Mouse (Mus musculus): Measurements from ENCODE around the gene Itpr2. TPM values are rescaled to one million over a fixed set of nuclear protein-coding genes. Genes with fewer than 3 reads are reported as not detected.

The Itpr2 gene
- polyA plus RNA-seq, 1 experiment from 2014 or later = 12.2 TPM

- 0 out of 2 replicates have a peak, but pooled peaks cover 3% of the 10 kb centered on the region for H3K4me1 ChIP-seq
- H3K4me2 ChIP-seq = no peak overlapping the region
- H3K27me3 ChIP-seq (replicated peaks) = no peaks in the 10 kb centered on the region
- H3K27ac ChIP-seq = 0 out of 2 replicates have a peak overlapping the region, but pooled peaks have one; percentile 2
- 0 out of 2 replicates have a peak, but pooled peaks cover 4% of the 10 kb centered on the region for H3K36me3 ChIP-seq
- H3K9ac ChIP-seq = no peak overlapping the region
- 44% methylated on average over 23 of the region's 23 CpGs for WGBS
- peak; percentile 70 for ATAC-seq (ENCODE audit: insufficient read depth, low FRiP score, low read depth)
- no peak overlapping the region for H3K4me3 ChIP-seq (replicated peaks)
- no peaks in the 10 kb centered on the region for H3K9me3 ChIP-seq
Measured at GRCm38 (mm10) chr6:146221371-146222336, 280.4 kb downstream of the Itpr2 start.

- H3K27ac ChIP-seq = no peak overlapping the region
- no peaks in the 10 kb centered on the region for H3K27me3 ChIP-seq (replicated peaks)
- H3K9ac ChIP-seq = no peak overlapping the region
- no peak for ATAC-seq (ENCODE audit: insufficient read depth, low FRiP score, low read depth)
- WGBS = 75% methylated on average over 5 of the region's 5 CpGs
- no peaks in the 10 kb centered on the region for H3K9me3 ChIP-seq
- 0 out of 2 replicates have a peak, but pooled peaks cover 3% of the 10 kb centered on the region for H3K4me1 ChIP-seq
- H3K4me3 ChIP-seq (replicated peaks) = no peak overlapping the region
- H3K36me3 ChIP-seq = 0 out of 2 replicates have a peak, but pooled peaks cover 4% of the 10 kb centered on the region
- no peak overlapping the region for H3K4me2 ChIP-seq
Measured at GRCm38 (mm10) chr6:146220071-146220470, 282.0 kb downstream of the Itpr2 start.

GRCm38 (mm10) chr6:146219534-146219933 is 282.5 kb downstream of the Itpr2 start:
- Histone ChIP-seq H3K36me3 (0 out of 2 replicates have a peak, but pooled peaks cover 4% of the 10 kb centered on the region), H3K4me1 (0 out of 2 replicates have a peak, but pooled peaks cover 3% of the 10 kb centered on the region), H3K4me2 (no peak overlapping the region), H3K27ac (no peak overlapping the region), H3K9ac (no peak overlapping the region), H3K9me3 (no peaks in the 10 kb centered on the region), H3K4me3 (replicated peaks) (no peak overlapping the region), H3K27me3 (replicated peaks) (no peaks in the 10 kb centered on the region)
- WGBS = 83% methylated on average over 12 of the region's 12 CpGs
- ATAC-seq (ENCODE audit: insufficient read depth, low FRiP score, low read depth) = peak; percentile 90

- Histone ChIP-seq H3K4me1 (no peaks in the 10 kb centered on the region), H3K9me3 (no peaks in the 10 kb centered on the region), H3K9ac (no peak overlapping the region), H3K27ac (no peak overlapping the region), H3K27me3 (replicated peaks) (no peaks in the 10 kb centered on the region), H3K36me3 (no peaks in the 10 kb centered on the region), H3K4me3 (replicated peaks) (no peak overlapping the region), H3K4me2 (no peak overlapping the region)
- WGBS = 77% methylated on average over 2 of the region's 2 CpGs
- no peak for ATAC-seq (ENCODE audit: insufficient read depth, low FRiP score, low read depth)
Measured at GRCm38 (mm10) chr6:146215302-146215701, 286.7 kb downstream of the Itpr2 start.

GRCm38 (mm10) chr6:146212339-146212738 is 289.7 kb downstream of the Itpr2 start:
- Histone ChIP-seq H3K36me3 (no peaks in the 10 kb centered on the region), H3K27ac (no peak overlapping the region), H3K4me1 (no peaks in the 10 kb centered on the region), H3K9me3 (no peaks in the 10 kb centered on the region), H3K4me2 (no peak overlapping the region), H3K27me3 (replicated peaks) (no peaks in the 10 kb centered on the region), H3K4me3 (replicated peaks) (no peak overlapping the region), H3K9ac (no peak overlapping the region)
- WGBS = 89% methylated on average over 3 of the region's 3 CpGs
- ATAC-seq (ENCODE audit: insufficient read depth, low FRiP score, low read depth) = no peak

GRCm38 (mm10) chr6:146211233-146211632 is 290.8 kb downstream of the Itpr2 start:
- WGBS = 80% methylated on average over 6 of the region's 6 CpGs
- no peak for ATAC-seq (ENCODE audit: insufficient read depth, low FRiP score, low read depth)

GRCm38 (mm10) chr6:146208983-146209382 is 293.0 kb downstream of the Itpr2 start:
- ATAC-seq (ENCODE audit: insufficient read depth, low FRiP score, low read depth) = no peak
- Histone ChIP-seq H3K9ac (no peak overlapping the region), H3K4me1 (no peaks in the 10 kb centered on the region), H3K36me3 (no peaks in the 10 kb centered on the region), H3K4me2 (no peak overlapping the region), H3K27me3 (replicated peaks) (no peaks in the 10 kb centered on the region), H3K4me3 (replicated peaks) (no peak overlapping the region), H3K27ac (no peak overlapping the region), H3K9me3 (no peaks in the 10 kb centered on the region)
- 67% methylated on average over 6 of the region's 6 CpGs for WGBS

More at GRCm38 (mm10) chr6:146211233-146211632, 290.8 kb downstream of the Itpr2 start:
- H3K9ac ChIP-seq = no peak overlapping the region
- H3K4me1 ChIP-seq = no peaks in the 10 kb centered on the region
- H3K4me3 ChIP-seq (replicated peaks) = no peak overlapping the region
- H3K4me2 ChIP-seq = no peak overlapping the region
- no peak overlapping the region for H3K27ac ChIP-seq
- H3K27me3 ChIP-seq (replicated peaks) = no peaks in the 10 kb centered on the region
- H3K36me3 ChIP-seq = no peaks in the 10 kb centered on the region
- no peaks in the 10 kb centered on the region for H3K9me3 ChIP-seq

GRCm38 (mm10) chr6:146207204-146207959 is 294.6 kb downstream of the Itpr2 start:
- WGBS = 77% methylated on average over 10 of the region's 10 CpGs
- H3K36me3 ChIP-seq = no peaks in the 10 kb centered on the region
- H3K4me3 ChIP-seq (replicated peaks) = no peak overlapping the region
- no peak overlapping the region for H3K4me2 ChIP-seq
- H3K27me3 ChIP-seq (replicated peaks) = no peaks in the 10 kb centered on the region
- H3K4me1 ChIP-seq = no peaks in the 10 kb centered on the region
- no peak for ATAC-seq (ENCODE audit: insufficient read depth, low FRiP score, low read depth)
- H3K9ac ChIP-seq = no peak overlapping the region
- peak overlapping the region; percentile 40; the same call in 1 of the 2 replicates for H3K27ac ChIP-seq
- no peaks in the 10 kb centered on the region for H3K9me3 ChIP-seq

GRCm38 (mm10) chr6:146205136-146205535 is 296.9 kb downstream of the Itpr2 start:
- no peaks in the 10 kb centered on the region for H3K36me3 ChIP-seq
- no peak overlapping the region for H3K9ac ChIP-seq
- H3K27ac ChIP-seq = no peak overlapping the region
- WGBS = 50% methylated on average over 2 of the region's 2 CpGs
- H3K4me2 ChIP-seq = no peak overlapping the region
- H3K9me3 ChIP-seq = no peaks in the 10 kb centered on the region
- ATAC-seq (ENCODE audit: insufficient read depth, low FRiP score, low read depth) = no peak
- H3K27me3 ChIP-seq (replicated peaks) = no peaks in the 10 kb centered on the region
- no peak overlapping the region for H3K4me3 ChIP-seq (replicated peaks)
- H3K4me1 ChIP-seq = no peaks in the 10 kb centered on the region

- H3K4me3 ChIP-seq (replicated peaks) = no peak overlapping the region
- H3K36me3 ChIP-seq = no peaks in the 10 kb centered on the region
- H3K4me2 ChIP-seq = no peak overlapping the region
- H3K27me3 ChIP-seq (replicated peaks) = no peaks in the 10 kb centered on the region
- H3K9me3 ChIP-seq = no peaks in the 10 kb centered on the region
- no peak overlapping the region for H3K27ac ChIP-seq
- no peak for ATAC-seq (ENCODE audit: insufficient read depth, low FRiP score, low read depth)
- 47% methylated on average over 4 of the region's 4 CpGs for WGBS
- no peak overlapping the region for H3K9ac ChIP-seq
- H3K4me1 ChIP-seq = no peaks in the 10 kb centered on the region
Measured at GRCm38 (mm10) chr6:146204470-146204869, 297.6 kb downstream of the Itpr2 start.

GRCm38 (mm10) chr6:146197868-146198379 is 304.1 kb downstream of the Itpr2 start:
- H3K27me3 ChIP-seq (replicated peaks) = no peaks in the 10 kb centered on the region
- H3K9ac ChIP-seq = no peak overlapping the region
- H3K4me1 ChIP-seq = no peaks in the 10 kb centered on the region
- no peak for ATAC-seq (ENCODE audit: insufficient read depth, low FRiP score, low read depth)
- H3K4me2 ChIP-seq = no peak overlapping the region
- 93% methylated on average over 7 of the region's 7 CpGs for WGBS
- H3K36me3 ChIP-seq = no peaks in the 10 kb centered on the region
- no peaks in the 10 kb centered on the region for H3K9me3 ChIP-seq
- no peak overlapping the region for H3K4me3 ChIP-seq (replicated peaks)
- H3K27ac ChIP-seq = no peak overlapping the region
